Mouse (Mus musculus) testis, adult 2 months (tissue): Measurements from ENCODE around the gene Mfsd2a.

Experiments used
- CTCF ChIP-seq: fragments of 200-500 bp; IDR thresholded peaks from 2 replicates; pipeline ENCODE4 v1.5.1; 2012; ENCODE audit warnings: low read depth, mild to moderate bottlenecking, inconsistent platforms, low read length, moderate library complexity; ENCODE audit not compliant: control insufficient read depth, insufficient read depth, insufficient replicate concordance
- POLR2A ChIP-seq: fragments of 200-500 bp; IDR thresholded peaks from 2 replicates; pipeline ENCODE4 v1.6.1; 2012; ENCODE audit warnings: low read depth, mild to moderate bottlenecking, inconsistent platforms, low read length, moderate library complexity; ENCODE audit not compliant: control insufficient read depth

- TF ChIP-seq POLR2A (no peak), CTCF (no peak)
Measured at GRCm38 (mm10) chr4:122956301-122956700, 4.7 kb downstream of the Mfsd2a start.
